Mouse (Mus musculus): Measurements from ENCODE around the gene Ric3. TPM values are rescaled to one million over a fixed set of nuclear protein-coding genes. Genes with fewer than 3 reads are reported as not detected.
A peak's percentile ranks its signal among the peaks of the same experiment; 100 is the strongest.

The Ric3 gene
- total and polyA plus RNA-seq, 2 experiments from 2014 or later = 32.4 to 61.0 TPM

GRCm38 (mm10) chr7:109086946-109087345 is 3.8 kb upstream of the Ric3 start:
- no peak for TF ChIP-seq CTCF (IDR thresholded peaks at IDR 0.05; ENCODE audit: low read depth)
- WGBS = 28% methylated on average over 2 of the region's 2 CpGs
- H3K36me3 ChIP-seq (ENCODE audit: insufficient read depth) = no peaks in the 10 kb centered on the region
- no peak overlapping the region for H3K27ac ChIP-seq (ENCODE audit: low read depth, low read length)
- peaks cover 7% of the 10 kb centered on the region for H3K4me1 ChIP-seq (ENCODE audit: insufficient read depth)
- H3K4me3 ChIP-seq (ENCODE audit: low read depth, low read length) = no peak overlapping the region
- no peak for ATAC-seq
- DNase-seq = no peak
- H3K27me3 ChIP-seq (ENCODE audit: insufficient read depth, low read length) = 0 out of 2 replicates have a peak, but pooled peaks cover 6% of the 10 kb centered on the region
- no peak overlapping the region for H3K4me2 ChIP-seq (ENCODE audit: low read depth)
- H3K9me3 ChIP-seq (ENCODE audit: low read length) = no peaks in the 10 kb centered on the region
- no peak overlapping the region for H3K9ac ChIP-seq

- ATAC-seq = no peak
Observed at GRCm38 (mm10) chr7:109083813-109084184, 668 bp upstream of the Ric3 start.

GRCm38 (mm10) chr7:109082269-109083112 is 640 bp downstream of the Ric3 start:
- DNase-seq = peak; percentile 1
- Histone ChIP-seq H3K36me3 (ENCODE audit: insufficient read depth) (no peaks in the 10 kb centered on the region), H3K9me3 (ENCODE audit: low read length) (no peaks in the 10 kb centered on the region), H3K4me3 (ENCODE audit: low read depth, low read length) (peak overlapping the region; percentile 78), H3K4me1 (ENCODE audit: insufficient read depth) (peaks cover 11% of the 10 kb centered on the region), H3K27ac (ENCODE audit: low read depth, low read length) (peak overlapping the region; percentile 62), H3K27me3 (ENCODE audit: insufficient read depth, low read length) (0 out of 2 replicates have a peak, but pooled peaks cover 6% of the 10 kb centered on the region), H3K4me2 (ENCODE audit: low read depth) (peak overlapping the region; percentile 60), H3K9ac (peak overlapping the region; percentile 81)
- no peak for TF ChIP-seq CTCF (IDR thresholded peaks at IDR 0.05; ENCODE audit: low read depth)
- 11% methylated on average over 12 of the region's 12 CpGs for WGBS
- ATAC-seq = peak; percentile 35

More at GRCm38 (mm10) chr7:109083813-109084184, 668 bp upstream of the Ric3 start:
- TF ChIP-seq CTCF (IDR thresholded peaks at IDR 0.05; ENCODE audit: low read depth) = no peak
- no peak for DNase-seq
- Histone ChIP-seq H3K27ac (ENCODE audit: low read depth, low read length) (no peak overlapping the region), H3K36me3 (ENCODE audit: insufficient read depth) (no peaks in the 10 kb centered on the region), H3K9me3 (ENCODE audit: low read length) (no peaks in the 10 kb centered on the region), H3K4me3 (ENCODE audit: low read depth, low read length) (peak overlapping the region; percentile 78), H3K4me2 (ENCODE audit: low read depth) (peak overlapping the region; percentile 60), H3K9ac (no peak overlapping the region), H3K27me3 (ENCODE audit: insufficient read depth, low read length) (0 out of 2 replicates have a peak, but pooled peaks cover 6% of the 10 kb centered on the region), H3K4me1 (ENCODE audit: insufficient read depth) (peaks cover 11% of the 10 kb centered on the region)
- WGBS = 63% methylated on average over 4 of the region's 4 CpGs

- Histone ChIP-seq H3K4me3 (ENCODE audit: low read depth, low read length) (no peak overlapping the region), H3K4me2 (ENCODE audit: low read depth) (no peak overlapping the region), H3K27ac (ENCODE audit: low read depth, low read length) (no peak overlapping the region), H3K9ac (no peak overlapping the region), H3K36me3 (ENCODE audit: insufficient read depth) (no peaks in the 10 kb centered on the region), H3K4me1 (ENCODE audit: insufficient read depth) (no peaks in the 10 kb centered on the region), H3K9me3 (ENCODE audit: low read length) (no peaks in the 10 kb centered on the region), H3K27me3 (ENCODE audit: insufficient read depth, low read length) (no peaks in the 10 kb centered on the region)
- no peak for ATAC-seq
- no peak for TF ChIP-seq CTCF (IDR thresholded peaks at IDR 0.05; ENCODE audit: low read depth)
- no peak for DNase-seq
- WGBS = 62% methylated on average over 5 of the region's 5 CpGs
Observed at GRCm38 (mm10) chr7:109072326-109072725, 10.8 kb downstream of the Ric3 start.

GRCm38 (mm10) chr7:109069641-109070040 is 13.5 kb downstream of the Ric3 start:
- no peaks in the 10 kb centered on the region for H3K27me3 ChIP-seq (ENCODE audit: insufficient read depth, low read length)
- no peak overlapping the region for H3K27ac ChIP-seq (ENCODE audit: low read depth, low read length)
- H3K9me3 ChIP-seq (ENCODE audit: low read length) = no peaks in the 10 kb centered on the region
- no peak for DNase-seq
- no peak overlapping the region for H3K4me2 ChIP-seq (ENCODE audit: low read depth)
- no peak overlapping the region for H3K4me3 ChIP-seq (ENCODE audit: low read depth, low read length)
- no peaks in the 10 kb centered on the region for H3K36me3 ChIP-seq (ENCODE audit: insufficient read depth)
- H3K9ac ChIP-seq = no peak overlapping the region
- 70% methylated on average over 4 of the region's 4 CpGs for WGBS
- no peaks in the 10 kb centered on the region for H3K4me1 ChIP-seq (ENCODE audit: insufficient read depth)
- ATAC-seq = no peak
- no peak for TF ChIP-seq CTCF (IDR thresholded peaks at IDR 0.05; ENCODE audit: low read depth)

- H3K4me1 ChIP-seq (ENCODE audit: insufficient read depth) = no peaks in the 10 kb centered on the region
- no peak for TF ChIP-seq CTCF (IDR thresholded peaks at IDR 0.05; ENCODE audit: low read depth)
- no peak for ATAC-seq
- DNase-seq = no peak
- peaks cover 9% of the 10 kb centered on the region; the same call in 1 of the 2 replicates for H3K36me3 ChIP-seq (ENCODE audit: insufficient read depth)
- 92% methylated on average over 4 of the region's 4 CpGs for WGBS
- H3K27ac ChIP-seq (ENCODE audit: low read depth, low read length) = no peak overlapping the region
- H3K9ac ChIP-seq = no peak overlapping the region
- H3K4me3 ChIP-seq (ENCODE audit: low read depth, low read length) = no peak overlapping the region
- H3K4me2 ChIP-seq (ENCODE audit: low read depth) = no peak overlapping the region
- H3K9me3 ChIP-seq (ENCODE audit: low read length) = no peaks in the 10 kb centered on the region
- H3K27me3 ChIP-seq (ENCODE audit: insufficient read depth, low read length) = no peaks in the 10 kb centered on the region
Observed at GRCm38 (mm10) chr7:109059536-109059935, 23.6 kb downstream of the Ric3 start.

- no peak for TF ChIP-seq CTCF (IDR thresholded peaks at IDR 0.05; ENCODE audit: low read depth)
- 71% methylated on average over 1 of the region's 1 CpGs for whole genome bisulfite sequencing
- Histone ChIP-seq H3K27me3 (ENCODE audit: insufficient read depth, low read length) (no peaks in the 10 kb centered on the region), H3K4me1 (ENCODE audit: insufficient read depth) (no peaks in the 10 kb centered on the region), H3K4me3 (ENCODE audit: low read depth, low read length) (no peak overlapping the region), H3K9me3 (ENCODE audit: low read length) (no peaks in the 10 kb centered on the region), H3K4me2 (ENCODE audit: low read depth) (no peak overlapping the region), H3K36me3 (ENCODE audit: insufficient read depth) (peaks cover 15% of the 10 kb centered on the region; the same call in 1 of the 2 replicates), H3K9ac (no peak overlapping the region), H3K27ac (ENCODE audit: low read depth, low read length) (no peak overlapping the region)
- DNase-seq = no peak
- no peak for ATAC-seq
Observed at GRCm38 (mm10) chr7:109050831-109051230, 32.3 kb downstream of the Ric3 start.

All from forebrain, postnatal 0 days (tissue).